Mouse (Mus musculus): ENCODE data around the gene Gm20532. TPM values are rescaled to one million over a fixed set of nuclear protein-coding genes. Genes with fewer than 3 reads are reported as not detected.
A peak's percentile ranks its signal among the peaks of the same experiment; 100 is the strongest.

Gene Gm20532
- polyA plus RNA-seq, 1 experiment = not detected

DNA sequence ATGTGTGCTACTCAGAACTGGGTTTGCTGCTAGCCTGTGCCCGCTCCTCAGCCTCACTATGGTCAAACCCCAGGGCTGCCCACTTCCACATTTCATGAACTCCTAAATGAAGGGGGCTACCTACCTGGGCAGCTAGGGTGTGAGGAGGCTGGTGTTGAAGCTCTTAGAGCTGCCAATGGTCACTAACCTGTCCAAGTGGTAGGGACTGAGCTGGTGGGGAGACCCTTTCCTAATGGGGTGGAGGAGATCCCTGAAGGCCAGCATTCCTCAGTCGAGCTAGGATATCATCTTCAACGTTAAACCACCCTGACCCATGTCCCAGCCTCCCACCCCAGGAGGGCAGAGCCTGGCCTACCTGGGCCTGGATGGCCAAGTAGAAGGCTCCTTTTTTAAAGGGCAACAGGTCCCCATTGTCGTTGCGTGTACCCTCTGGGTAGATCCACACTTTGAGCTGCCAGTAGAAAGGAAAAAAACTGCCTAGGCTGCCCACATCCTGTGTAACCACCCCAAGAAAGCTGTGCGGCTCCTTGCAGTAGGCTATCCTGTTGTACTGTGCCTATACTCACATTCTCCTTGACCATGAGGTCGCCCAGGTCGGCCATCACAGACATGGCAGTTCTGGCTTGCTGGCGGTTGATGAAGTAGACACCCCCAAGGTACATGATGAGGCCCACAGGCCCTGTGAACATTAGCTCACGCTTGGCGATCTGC, 9.4 kb downstream of the Gm20532 start:
- 0 out of 2 replicates have a peak overlapping the region, but pooled peaks have one; percentile 21 for H3K27ac ChIP-seq (replicated peaks; ENCODE audit: low read depth, low read length)
- no peaks in the 10 kb centered on the region for H3K4me1 ChIP-seq (ENCODE audit: control insufficient read depth, insufficient read depth, insufficient read length, low read length)
- no peak overlapping the region for H3K4me3 ChIP-seq (ENCODE audit: insufficient read depth, low read depth, low read length)

DNA sequence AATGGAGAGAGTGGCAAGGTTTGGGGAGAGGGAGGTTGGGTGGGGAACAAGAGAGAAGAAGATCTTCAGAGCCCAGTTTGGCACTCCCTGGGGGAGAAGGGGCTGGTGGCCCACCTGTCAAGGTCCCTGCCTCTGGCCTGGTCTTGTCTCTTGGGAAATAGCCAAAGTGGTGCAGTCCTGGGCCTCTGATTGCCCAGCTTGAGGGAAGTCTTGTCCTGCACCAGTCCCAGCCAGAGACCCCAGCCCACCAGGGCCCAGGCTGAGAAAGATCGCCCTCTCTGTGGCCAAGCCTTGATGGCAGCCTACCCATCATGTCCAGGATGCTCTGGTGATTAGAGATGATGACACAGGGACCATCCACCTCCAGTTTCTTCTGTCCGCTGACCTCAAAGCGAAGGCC, 10.5 kb downstream of the Gm20532 start:
- Histone ChIP-seq H3K4me3 (ENCODE audit: insufficient read depth, low read depth, low read length) (no peak overlapping the region), H3K27ac (replicated peaks; ENCODE audit: low read depth, low read length) (no peak overlapping the region), H3K4me1 (ENCODE audit: control insufficient read depth, insufficient read depth, insufficient read length, low read length) (no peaks in the 10 kb centered on the region)

DNA sequence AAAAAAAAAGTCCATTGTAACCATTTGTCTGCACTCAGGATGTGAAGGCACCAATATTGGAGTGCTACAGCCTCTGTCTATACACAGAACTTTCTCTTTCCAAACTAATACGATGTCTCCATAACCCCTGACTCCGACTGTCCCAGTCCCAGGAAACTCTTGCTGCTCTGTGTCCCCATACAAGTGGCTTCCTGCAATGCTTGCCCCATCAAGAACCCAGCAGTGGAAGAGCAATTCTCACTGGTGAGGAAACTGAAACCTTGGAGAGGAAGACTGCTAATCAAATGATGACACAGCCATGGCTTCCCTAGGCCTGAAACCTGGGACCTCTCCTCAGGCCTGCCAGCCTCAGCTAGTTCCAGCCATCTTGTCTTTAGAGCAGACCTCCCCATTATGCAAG, 11.4 kb downstream of the Gm20532 start:
- 0 out of 2 replicates have a peak overlapping the region, but pooled peaks have one; percentile 6 for H3K4me3 ChIP-seq (ENCODE audit: insufficient read depth, low read depth, low read length)
- H3K27ac ChIP-seq (replicated peaks; ENCODE audit: low read depth, low read length) = no peak overlapping the region
- no peaks in the 10 kb centered on the region for H3K4me1 ChIP-seq (ENCODE audit: control insufficient read depth, insufficient read depth, insufficient read length, low read length)

DNA sequence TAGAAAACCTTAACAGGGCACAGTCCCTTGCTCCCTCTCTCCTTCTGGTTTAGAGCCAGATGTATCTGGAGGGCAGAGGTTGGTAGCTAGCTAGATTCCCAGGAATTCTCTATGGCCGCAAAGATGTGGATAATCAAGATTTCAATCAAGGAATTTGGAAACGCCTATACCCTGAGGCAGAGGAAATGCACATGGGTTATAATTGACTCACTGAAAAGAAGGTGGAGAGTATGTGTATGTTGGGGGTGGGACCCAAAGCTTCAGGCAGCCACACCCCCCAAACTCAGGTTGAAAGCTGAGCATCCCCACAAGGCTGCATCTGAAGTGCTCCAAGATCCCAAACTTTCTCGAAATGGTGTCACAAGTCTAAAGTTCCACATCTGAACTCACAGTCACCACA, 12.0 kb downstream of the Gm20532 start:
- no peaks in the 10 kb centered on the region for H3K4me1 ChIP-seq (ENCODE audit: control insufficient read depth, insufficient read depth, insufficient read length, low read length)
- peak overlapping the region; percentile 6; the same call in 1 of the 2 replicates for H3K4me3 ChIP-seq (ENCODE audit: insufficient read depth, low read depth, low read length)
- no peak overlapping the region for H3K27ac ChIP-seq (replicated peaks; ENCODE audit: low read depth, low read length)

DNA sequence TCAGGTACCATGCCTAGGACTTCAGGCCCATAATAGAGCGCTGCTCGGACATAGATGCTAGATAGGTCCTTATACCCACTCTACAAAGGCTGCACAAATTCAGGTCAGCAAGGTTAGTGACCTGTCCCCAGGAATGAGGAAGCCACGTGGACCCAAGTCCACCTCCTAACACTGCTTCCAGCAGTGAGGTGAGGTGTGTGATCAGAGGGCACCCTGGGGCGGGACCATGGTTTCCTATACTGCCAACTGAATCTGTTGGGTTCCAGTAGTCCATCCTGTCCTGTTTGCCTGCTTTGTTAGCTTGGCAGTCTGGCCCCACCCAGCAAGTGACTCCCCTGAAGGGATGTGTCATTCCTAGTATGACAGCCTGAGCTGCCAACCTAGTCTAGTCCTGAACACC, 13.5 kb downstream of the Gm20532 start:
- Histone ChIP-seq H3K4me3 (ENCODE audit: insufficient read depth, low read depth, low read length) (peak overlapping the region; percentile 36), H3K27ac (replicated peaks; ENCODE audit: low read depth, low read length) (no peak overlapping the region; the same call in 1 of the 2 replicates), H3K4me1 (ENCODE audit: control insufficient read depth, insufficient read depth, insufficient read length, low read length) (no peaks in the 10 kb centered on the region)

DNA sequence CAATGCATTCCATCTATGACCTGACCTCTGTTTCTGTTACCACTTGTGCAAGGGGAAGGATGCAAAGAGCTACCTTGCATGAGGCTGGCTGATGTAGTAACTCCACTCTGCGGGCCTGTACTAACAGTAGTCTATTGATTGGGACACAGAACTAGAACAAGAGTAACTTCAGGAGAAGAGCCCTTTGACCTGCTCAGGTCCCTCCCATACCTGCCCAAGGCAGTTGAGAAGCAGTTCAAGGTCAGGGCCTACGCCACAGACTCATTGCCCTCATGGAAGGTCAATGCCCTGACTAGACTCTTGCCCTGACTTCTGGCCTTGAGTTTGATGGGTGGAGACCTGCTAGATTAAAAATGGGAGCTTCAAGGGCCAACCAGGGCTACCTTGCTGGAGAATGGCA, 14.2 kb downstream of the Gm20532 start:
- H3K4me3 ChIP-seq (ENCODE audit: insufficient read depth, low read depth, low read length) = peak overlapping the region; percentile 46
- no peaks in the 10 kb centered on the region for H3K4me1 ChIP-seq (ENCODE audit: control insufficient read depth, insufficient read depth, insufficient read length, low read length)
- peak overlapping the region; percentile 73 for H3K27ac ChIP-seq (replicated peaks; ENCODE audit: low read depth, low read length)

DNA sequence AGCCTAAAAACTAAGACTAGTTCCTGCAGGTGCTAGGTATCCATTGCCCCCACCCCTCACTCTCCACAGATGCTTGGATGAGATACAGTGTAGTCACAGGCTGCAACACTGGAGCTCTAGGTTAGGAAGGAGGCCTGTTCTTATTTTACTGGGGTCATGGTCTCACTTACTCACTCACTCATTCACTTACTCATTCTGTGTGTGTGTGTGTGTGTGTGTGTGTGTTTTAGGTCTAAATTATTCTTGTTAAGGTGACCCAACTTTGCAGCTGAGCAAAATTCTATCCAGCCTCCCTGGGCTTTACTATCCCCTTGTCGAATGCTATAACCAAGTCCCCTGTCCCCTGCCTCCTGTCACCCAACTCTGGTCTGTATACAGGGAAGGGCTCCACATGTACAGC, 15.2 kb downstream of the Gm20532 start:
- Histone ChIP-seq H3K27ac (replicated peaks; ENCODE audit: low read depth, low read length) (peak overlapping the region; percentile 89), H3K4me1 (ENCODE audit: control insufficient read depth, insufficient read depth, insufficient read length, low read length) (no peaks in the 10 kb centered on the region; the same call in 1 of the 2 replicates), H3K4me3 (ENCODE audit: insufficient read depth, low read depth, low read length) (peak overlapping the region; percentile 75)

DNA sequence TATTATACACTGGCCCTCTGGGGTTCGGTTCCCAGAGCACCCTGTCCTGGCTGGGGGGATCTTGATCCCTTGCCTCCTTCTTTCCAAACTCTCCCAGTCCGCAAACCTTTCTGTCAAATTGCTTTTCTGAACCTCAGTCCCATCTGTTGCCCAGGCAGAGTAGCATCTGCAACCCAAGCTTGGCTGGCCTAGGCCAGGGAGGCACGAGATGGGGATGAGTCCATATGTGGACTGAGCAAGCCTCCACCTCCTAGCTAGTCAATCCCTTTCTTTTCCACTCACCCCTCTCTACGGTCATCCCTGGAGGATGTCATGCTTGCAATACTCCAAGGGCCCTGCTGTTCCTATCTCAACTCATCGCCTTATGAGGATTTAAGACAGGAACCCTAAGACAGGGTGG, 16.2 kb downstream of the Gm20532 start:
- Histone ChIP-seq H3K27ac (replicated peaks; ENCODE audit: low read depth, low read length) (peak overlapping the region; percentile 89), H3K4me3 (ENCODE audit: insufficient read depth, low read depth, low read length) (peak overlapping the region; percentile 75), H3K4me1 (ENCODE audit: control insufficient read depth, insufficient read depth, insufficient read length, low read length) (peaks cover 7% of the 10 kb centered on the region; the same call in 1 of the 2 replicates)

DNA sequence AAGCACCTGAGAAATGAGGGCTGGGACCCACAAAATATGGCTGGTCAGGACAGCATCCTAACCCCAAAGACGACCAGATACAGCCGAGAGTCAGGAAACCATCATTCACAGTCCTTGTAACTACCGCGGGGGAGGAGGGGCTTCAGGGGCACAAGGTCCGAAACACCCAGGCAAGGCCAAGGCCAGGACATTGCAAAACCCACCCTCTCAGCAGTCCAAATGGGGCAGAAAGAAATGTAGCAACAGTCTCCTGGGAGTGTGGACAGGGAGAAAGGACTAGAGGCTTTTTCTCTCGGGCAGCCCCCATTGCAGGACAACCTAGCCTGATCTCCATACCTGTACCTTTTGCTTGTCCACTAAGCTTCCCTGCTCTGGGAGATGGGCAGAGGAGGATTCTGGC, 16.7 kb downstream of the Gm20532 start:
- H3K27ac ChIP-seq (replicated peaks; ENCODE audit: low read depth, low read length) = peak overlapping the region; percentile 89
- H3K4me3 ChIP-seq (ENCODE audit: insufficient read depth, low read depth, low read length) = peak overlapping the region; percentile 75
- peaks cover 7% of the 10 kb centered on the region; the same call in 1 of the 2 replicates for H3K4me1 ChIP-seq (ENCODE audit: control insufficient read depth, insufficient read depth, insufficient read length, low read length)

DNA sequence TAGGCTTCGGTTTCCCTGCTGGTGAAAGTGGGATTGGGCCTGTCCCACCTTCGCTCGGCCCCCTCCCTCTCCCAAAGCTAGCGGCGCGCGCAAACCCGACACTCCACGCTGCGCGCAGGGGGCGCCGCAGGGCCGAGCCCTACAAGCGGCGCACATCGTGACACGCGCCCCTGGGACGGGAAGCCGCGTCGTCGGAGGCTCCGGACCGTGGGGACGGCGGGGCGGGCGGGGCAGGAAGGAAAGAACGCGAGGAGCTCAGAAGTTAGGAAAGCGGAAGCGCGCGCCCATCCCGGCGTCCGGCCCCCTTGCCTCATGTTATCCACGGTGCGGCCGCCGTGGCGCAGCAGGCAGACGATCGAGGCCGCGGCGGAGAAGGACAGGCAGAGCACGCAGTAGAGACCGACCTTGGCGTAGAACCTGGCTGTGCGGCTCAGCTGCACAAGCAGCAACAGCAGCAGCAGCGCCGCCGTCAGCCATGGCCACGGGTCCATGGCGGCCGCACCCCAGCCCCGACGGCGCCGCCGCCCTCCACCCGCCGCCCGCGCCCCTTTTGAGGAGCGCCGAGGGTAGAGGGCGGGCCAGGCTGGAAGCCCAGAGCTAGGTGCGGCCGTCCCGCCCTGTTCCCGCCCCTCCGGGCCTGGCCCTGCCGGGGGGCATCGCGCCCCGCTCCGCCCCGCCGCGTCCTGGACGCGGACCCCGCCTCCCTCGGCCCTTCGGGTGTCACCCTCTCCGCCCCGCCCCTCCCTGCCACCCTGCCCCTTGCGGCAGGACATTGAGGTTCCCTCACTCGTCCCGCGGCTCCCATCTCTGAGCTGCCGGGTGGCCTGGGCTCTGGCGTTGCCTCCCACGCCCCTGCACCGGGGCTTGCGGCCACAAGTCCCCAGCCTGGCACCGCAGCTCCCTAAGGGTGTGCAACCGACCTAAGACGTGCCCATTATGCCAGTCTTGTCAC, 17.6 kb downstream of the Gm20532 start, which contains the start of gene Agpat2:
Agpat2 (minus strand) TSS at position 698 of the 952 bp plus-strand sequence.
- Histone ChIP-seq H3K27ac (replicated peaks; ENCODE audit: low read depth, low read length) (peak within 1 kb of the TSS; percentile 89), H3K4me1 (ENCODE audit: control insufficient read depth, insufficient read depth, insufficient read length, low read length) (peaks cover 13% of the 10 kb centered on the region)

DNA sequence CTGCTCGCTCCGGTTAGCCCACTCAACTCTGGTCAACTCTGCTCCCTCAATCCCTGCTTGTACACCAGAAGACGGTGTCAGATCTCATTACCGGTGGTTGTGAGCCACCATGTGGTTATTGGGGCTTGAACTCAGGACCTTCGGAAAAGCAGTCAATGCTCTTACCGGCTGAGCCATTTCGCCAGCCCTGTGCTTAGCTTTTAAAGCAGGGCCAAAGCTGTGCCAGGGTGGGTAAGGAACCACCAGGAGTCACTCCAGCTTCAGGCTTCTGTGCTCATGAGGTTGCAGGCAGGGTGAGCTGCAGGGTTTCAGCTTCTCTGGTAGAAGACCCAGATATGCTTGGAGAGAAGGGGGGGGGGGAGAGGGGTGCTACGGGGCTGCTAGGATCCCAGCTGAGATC, 18.9 kb downstream of the Gm20532 start:
- H3K4me1 ChIP-seq (ENCODE audit: control insufficient read depth, insufficient read depth, insufficient read length, low read length) = peaks cover 13% of the 10 kb centered on the region
- no peak overlapping the region for H3K4me3 ChIP-seq (ENCODE audit: insufficient read depth, low read depth, low read length)
- H3K27ac ChIP-seq (replicated peaks; ENCODE audit: low read depth, low read length) = peak overlapping the region; percentile 32; the same call in 1 of the 2 replicates

More for the DNA sequence above, 17.6 kb downstream of the Gm20532 start, which contains the start of gene Agpat2:
- H3K4me3 ChIP-seq (ENCODE audit: insufficient read depth, low read depth, low read length) = peak within 1 kb of the TSS; percentile 75

DNA sequence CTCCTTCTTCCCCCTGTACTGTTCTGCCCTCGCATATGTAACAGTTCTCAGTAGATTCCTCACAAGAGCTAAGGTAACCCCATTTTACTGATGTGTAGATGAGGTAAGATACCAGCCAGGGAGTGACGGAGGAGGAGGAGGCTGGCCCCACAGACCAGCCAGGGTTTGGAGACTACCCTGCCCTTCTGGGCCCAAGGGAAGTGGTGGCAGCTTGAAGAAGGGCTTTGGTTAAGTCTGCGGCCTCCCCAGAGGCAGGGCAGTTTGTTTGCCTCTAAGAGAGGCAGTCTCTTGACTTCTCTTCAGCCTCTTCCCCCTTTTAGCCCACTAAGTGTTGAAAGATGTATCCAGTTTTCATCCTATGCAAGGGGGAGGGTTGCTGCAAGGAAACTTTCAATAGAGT, 20.1 kb downstream of the Gm20532 start:
- H3K4me3 ChIP-seq (ENCODE audit: insufficient read depth, low read depth, low read length) = no peak overlapping the region
- peaks cover 13% of the 10 kb centered on the region for H3K4me1 ChIP-seq (ENCODE audit: control insufficient read depth, insufficient read depth, insufficient read length, low read length)
- peak overlapping the region; percentile 91 for H3K27ac ChIP-seq (replicated peaks; ENCODE audit: low read depth, low read length)

DNA sequence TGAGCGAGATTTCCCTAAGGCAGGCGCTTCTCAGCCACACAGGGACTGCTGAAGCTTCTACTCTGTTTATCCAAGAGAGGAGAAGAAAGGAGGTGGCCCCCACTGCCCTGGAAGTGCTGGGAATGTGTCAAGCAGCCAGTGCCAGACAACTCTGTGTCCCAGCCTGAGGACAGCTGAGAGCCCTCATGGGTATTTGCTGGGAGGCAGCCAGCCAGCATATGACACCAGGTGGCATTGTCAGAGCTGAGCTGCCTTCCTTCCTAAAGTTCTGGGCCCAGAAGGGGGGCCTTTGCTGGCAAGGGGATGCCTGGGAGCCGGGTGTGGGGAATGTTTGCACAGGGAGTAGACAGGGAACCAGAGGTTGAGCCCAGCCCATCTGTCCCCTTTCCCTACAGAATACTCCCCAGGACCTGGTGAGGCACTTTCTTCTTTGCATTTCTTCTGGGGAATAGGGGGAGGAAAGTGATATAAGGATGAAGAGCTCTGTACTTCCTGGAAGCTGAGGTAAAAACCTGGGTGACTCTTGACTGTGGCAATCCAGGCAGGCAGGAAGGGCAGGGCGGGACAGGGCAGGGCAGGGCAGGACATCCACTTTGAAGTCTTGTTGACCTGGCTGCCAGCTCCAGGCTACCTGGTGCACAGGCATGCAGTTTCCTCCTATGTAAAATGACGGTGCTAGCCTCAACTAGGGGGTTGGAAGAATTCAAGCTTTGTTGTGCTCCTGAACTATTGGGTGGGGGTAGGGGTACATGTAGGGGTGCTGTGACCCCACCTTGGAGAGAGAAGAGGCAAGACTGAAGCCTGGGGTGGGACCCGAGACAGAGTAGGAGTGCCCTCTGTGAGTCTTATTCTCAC, 20.8 kb downstream of the Gm20532 start:
- Histone ChIP-seq H3K4me3 (ENCODE audit: insufficient read depth, low read depth, low read length) (no peak overlapping the region), H3K4me1 (ENCODE audit: control insufficient read depth, insufficient read depth, insufficient read length, low read length) (peaks cover 13% of the 10 kb centered on the region), H3K27ac (replicated peaks; ENCODE audit: low read depth, low read length) (peak overlapping the region; percentile 91)

DNA sequence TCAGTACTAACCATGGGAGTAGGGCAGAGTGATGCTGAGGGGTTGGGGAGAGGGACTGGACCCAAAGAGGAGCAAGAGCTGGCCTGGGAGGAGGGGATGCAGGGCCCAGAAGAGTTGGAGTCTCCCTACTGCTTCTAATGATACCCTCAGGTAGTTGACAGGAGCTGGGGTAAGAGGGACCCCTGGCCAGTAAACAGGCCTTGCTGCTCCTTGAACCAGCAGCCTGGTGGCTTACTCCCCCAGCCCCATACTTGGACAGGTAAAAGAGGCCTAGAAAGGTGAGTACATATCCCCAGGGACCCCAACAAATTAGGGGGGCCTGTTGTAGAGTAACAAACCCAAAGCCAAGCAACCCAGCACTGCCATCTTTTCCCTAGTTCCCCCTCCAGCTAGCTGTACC, 22.3 kb downstream of the Gm20532 start:
- Histone ChIP-seq H3K4me1 (ENCODE audit: control insufficient read depth, insufficient read depth, insufficient read length, low read length) (peaks cover 16% of the 10 kb centered on the region), H3K4me3 (ENCODE audit: insufficient read depth, low read depth, low read length) (no peak overlapping the region), H3K27ac (replicated peaks; ENCODE audit: low read depth, low read length) (peak overlapping the region; percentile 91)

Measured in brown adipose tissue, adult 24 weeks (tissue).